Mouse (Mus musculus) spleen, adult 2 months (tissue): ENCODE results near the gene Oard1.

Experiments
- CTCF ChIP-seq: fragments of 200-500 bp; IDR thresholded peaks from 2 replicates; pipeline ENCODE4 v1.5.1; 2011; ENCODE audit warnings: mild to moderate bottlenecking, inconsistent platforms; ENCODE audit not compliant: insufficient read depth, insufficient read length, insufficient replicate concordance; ENCODE audit errors: extremely low read depth
- POLR2A ChIP-seq: fragments of 200-500 bp; IDR thresholded peaks from 2 replicates; pipeline ENCODE4 v1.6.1; 2011; ENCODE audit warnings: low read depth, low read length, inconsistent platforms

DNA sequence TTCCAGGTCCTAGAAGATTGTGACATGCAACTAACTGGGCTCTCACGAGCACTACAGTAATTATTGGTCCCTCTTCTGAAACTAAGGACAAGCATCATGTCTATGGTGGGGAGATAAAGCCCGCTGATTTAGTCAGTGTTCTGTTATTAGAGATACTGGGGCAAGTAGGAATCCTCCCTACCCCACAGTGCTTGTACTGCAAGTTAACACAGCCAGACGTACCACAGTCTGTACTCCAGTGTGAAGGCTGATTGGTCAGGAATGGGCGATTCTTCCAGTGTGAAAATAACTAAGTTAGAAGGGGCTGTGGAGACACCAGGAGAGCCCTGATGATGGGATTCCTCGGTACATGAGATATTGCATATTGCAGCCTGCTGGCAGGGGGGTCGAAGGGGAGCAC is 7.7 kb downstream of the Oard1 start:
- TF ChIP-seq POLR2A: no peak
- no peak for TF ChIP-seq CTCF
